Mouse (Mus musculus) neutrophil, adult 65 days (primary cell): ENCODE measurements around the gene Dpm1. TPM values are rescaled to one million over a fixed set of nuclear protein-coding genes. Genes with fewer than 3 reads are reported as not detected.

Source experiments
- total RNA-seq: library from RNA; stranded (reverse); gene quantifications from 2 replicates; pipeline ENCODE4 v1.2.4, GENCODE M21; 2023

Dpm1 gene
- total RNA-seq, result 139 and 167 TPM in 2 replicates

GRCm38 (mm10) chr2:168230026-168230728, at the start of gene Dpm1, which contains the start of the genes Gm20716 and Mocs3:
Gene Dpm1 (minus strand): TSS chr2:168230591.
Gene Gm20716 (minus strand): TSS chr2:168230364.
Gene Mocs3 (plus strand): TSS chr2:168230622.

GRCm38 (mm10) chr2:168206725-168207644, 23.4 kb downstream of the Dpm1 start, which contains the start of gene Adnp:
Gene Adnp (minus strand): TSS chr2:168207112.

Other genes with a start within 250 kb of the Dpm1 start
- 0.57 TPM in 1 of 2 replicates, not detected in the other for gene Ripor3, start 220.0 kb downstream of the Dpm1 start, total RNA-seq
- gene Pard6b, start 149.6 kb downstream of the Dpm1 start, total RNA-seq, result not detected in 2 replicates
- 52.8 and 68.8 TPM in 2 replicates for gene Adnp, start 23.5 kb downstream of the Dpm1 start, total RNA-seq
- not detected in 2 replicates for gene Gm20716, start 227 bp downstream of the Dpm1 start, total RNA-seq
- 7.4 and 8.1 TPM in 2 replicates for gene Mocs3, start within 50 bp of the Dpm1 start, total RNA-seq
- 0.13 TPM in 1 of 2 replicates, not detected in the other for gene Kcng1, start 51.1 kb upstream of the Dpm1 start, total RNA-seq